Mouse (Mus musculus) CH12.LX (cell line): ENCODE results near the gene Hoxb2. TPM values are rescaled to one million over a fixed set of nuclear protein-coding genes. Genes with fewer than 3 reads are reported as not detected.

Source experiments
- DNase-seq: peaks from one replicate; pipeline ENCODE4 v3.0.0-alpha.2; 2013; ENCODE audit errors: extremely low read depth
- H3K27ac ChIP-seq: 2 replicates; pipeline ENCODE4 v1.5.1; 2012; ENCODE audit warnings: low read depth, mild to moderate bottlenecking, control low read depth, moderate library complexity; ENCODE audit not compliant: insufficient read depth
- H3K27me3 ChIP-seq: replicated peaks from 2 replicates; pipeline ENCODE3; 2012; ENCODE audit warnings: inconsistent platforms
- H3K36me3 ChIP-seq, 2 experiments: replicated peaks in 1 of 2; 2 replicates each; pipeline versions ENCODE3 to v1.6.1; 2012; ENCODE audit warnings: inconsistent platforms in 1 of 2, low read length in 1 of 2, mild to moderate bottlenecking in 1 of 2, mixed read lengths in 1 of 2, moderate library complexity in 1 of 2; ENCODE audit not compliant: control insufficient read depth in 1 of 2, insufficient read depth in 1 of 2
- H3K4me1 ChIP-seq, 2 experiments: 2 replicates each; pipeline ENCODE4 v1.6.1; 2012; ENCODE audit warnings: inconsistent platforms in 1 of 2, moderate library complexity in 1 of 2; ENCODE audit not compliant: insufficient read depth in 2 of 2, control insufficient read depth in 1 of 2
- H3K4me2 ChIP-seq: 2 replicates; pipeline ENCODE4 v1.6.1; 2012; ENCODE audit warnings: low read depth, mild to moderate bottlenecking, control low read depth; ENCODE audit not compliant: poor library complexity, insufficient read depth, severe bottlenecking
- H3K4me3 ChIP-seq, 3 experiments: fragments of 150-350 bp in 1 of 3; sonication (generic) in 1 of 3; replicated peaks in 1 of 3; 2 replicates each; pipeline versions ENCODE3 to v1.5.1; 2011 to 2012; ENCODE audit warnings: low read depth in 2 of 3, low read length in 2 of 3, mild to moderate bottlenecking in 2 of 3, moderate library complexity in 2 of 3, control low read depth in 1 of 3, improper control_type of control experiment in 1 of 3, inconsistent platforms in 1 of 3, mixed read lengths in 1 of 3; ENCODE audit not compliant: poor library complexity in 1 of 3
- H3K79me2 ChIP-seq: replicated peaks from 2 replicates; pipeline ENCODE4 v1.6.1; 2012; ENCODE audit warnings: mild to moderate bottlenecking, moderate library complexity; ENCODE audit not compliant: control insufficient read depth, poor library complexity, insufficient read depth, severe bottlenecking; ENCODE audit errors: extremely low read depth
- H3K9ac ChIP-seq: 2 replicates; pipeline ENCODE4 v1.6.1; 2012; ENCODE audit warnings: low read depth, mild to moderate bottlenecking, control low read depth, moderate library complexity; ENCODE audit not compliant: insufficient read depth
- H3K9me3 ChIP-seq: replicated peaks from 2 replicates; pipeline ENCODE3; 2012; ENCODE audit warnings: low read length, inconsistent platforms, mixed read lengths
- BHLHE40 ChIP-seq: IDR thresholded peaks from 2 replicates; pipeline ENCODE4 v1.6.1; 2011; ENCODE audit warnings: mild to moderate bottlenecking, low read depth, low read length, improper control_type of control experiment
- CTCF ChIP-seq, 2 experiments: IDR thresholded peaks in 1 of 2; conservative IDR thresholded peaks in 1 of 2; 2 replicates each; pipeline ENCODE4 v1.5.1; 2011 to 2012; ENCODE audit warnings: low read depth in 2 of 2, low read length in 2 of 2, improper control_type of control experiment in 1 of 2, inconsistent platforms in 1 of 2, mild to moderate bottlenecking in 1 of 2, moderate library complexity in 1 of 2
- E2F4 ChIP-seq: IDR thresholded peaks from 2 replicates; pipeline ENCODE4 v1.6.1; 2011; ENCODE audit warnings: low read depth, low read length, improper control_type of control experiment; ENCODE audit not compliant: insufficient replicate concordance
- EP300 ChIP-seq: IDR thresholded peaks from 2 replicates; pipeline ENCODE4 v1.6.1; 2011; ENCODE audit warnings: low read length, improper control_type of control experiment
- ETS1 ChIP-seq: conservative IDR thresholded peaks from 2 replicates; pipeline ENCODE4 v1.6.1; 2012; ENCODE audit warnings: low read depth, mild to moderate bottlenecking, inconsistent platforms, low read length, improper control_type of control experiment, moderate library complexity
- GABPA ChIP-seq: IDR thresholded peaks from 2 replicates; pipeline ENCODE4 v1.6.1; 2012; ENCODE audit warnings: low read depth, low read length, improper control_type of control experiment, inconsistent platforms; ENCODE audit not compliant: insufficient replicate concordance
- MAFK ChIP-seq: IDR thresholded peaks from 2 replicates; pipeline ENCODE4 v1.6.1; 2011; ENCODE audit warnings: low read length, improper control_type of control experiment; ENCODE audit not compliant: insufficient replicate concordance
- MAZ ChIP-seq: IDR thresholded peaks from 2 replicates; pipeline ENCODE4 v1.6.1; 2012; ENCODE audit warnings: low read depth, mild to moderate bottlenecking, inconsistent platforms, low read length, improper control_type of control experiment, moderate library complexity
- NRF1 ChIP-seq: IDR thresholded peaks from 2 replicates; pipeline ENCODE4 v1.6.1; 2014; ENCODE audit warnings: low read depth, mild to moderate bottlenecking, inconsistent platforms, low read length, improper control_type of control experiment, moderate library complexity
- POLR2A ChIP-seq: IDR thresholded peaks from 2 replicates; pipeline ENCODE4 v1.6.1; 2011; ENCODE audit warnings: low read depth, mild to moderate bottlenecking, improper control_type of control experiment, low read length
- RAD21 ChIP-seq: IDR thresholded peaks from 2 replicates; pipeline ENCODE4 v1.6.1; 2011; ENCODE audit warnings: low read depth, mild to moderate bottlenecking, low read length, improper control_type of control experiment, moderate library complexity
- RCOR1 ChIP-seq: conservative IDR thresholded peaks from 2 replicates; pipeline ENCODE4 v1.6.1; 2012; ENCODE audit warnings: low read depth, mild to moderate bottlenecking, inconsistent platforms, low read length, improper control_type of control experiment
- TCF12 ChIP-seq: IDR thresholded peaks from 2 replicates; pipeline ENCODE4 v1.6.1; 2014; ENCODE audit warnings: low read depth, mild to moderate bottlenecking, inconsistent platforms, low read length, improper control_type of control experiment
- USF1 ChIP-seq: IDR thresholded peaks from 2 replicates; pipeline ENCODE4 v1.6.1; 2014; ENCODE audit warnings: low read depth, mild to moderate bottlenecking, inconsistent platforms, low read length, improper control_type of control experiment
- USF2 ChIP-seq: conservative IDR thresholded peaks from 2 replicates; pipeline ENCODE4 v1.6.1; 2011; ENCODE audit warnings: low read depth, low read length, improper control_type of control experiment
- ZKSCAN1 ChIP-seq: IDR thresholded peaks from 2 replicates; pipeline ENCODE4 v1.6.1; 2012; ENCODE audit warnings: low read depth, inconsistent platforms, low read length, improper control_type of control experiment, borderline replicate concordance
- ZNF384 ChIP-seq: IDR thresholded peaks from 2 replicates; pipeline ENCODE4 v1.6.1; 2012; ENCODE audit warnings: low read depth, low read length, improper control_type of control experiment, inconsistent platforms
- dilution Hi-C: fragments of 300-500 bp; cut with MboI; formaldehyde crosslinking; loops from 2 replicates; pipeline ENCODE4 v1.14.3; 2020; ENCODE audit warnings: low sequenced_read_pairs; ENCODE audit not compliant: extremely low pct_unique_long_range_greater_than_20kb, extremely low pct_ligation_motif_present
- in situ Hi-C: fragments of 300-500 bp; cut with MboI; formaldehyde crosslinking; loops from 3 replicates; pipeline ENCODE4 v1.14.3; 2019; ENCODE audit warnings: low sequenced_read_pairs, low pct_ligation_motif_present, low pct_unique_long_range_greater_than_20kb, mixed read lengths
- polyA plus RNA-seq: library from polyadenylated mRNA; unstranded; fragments of >175 nt; gene quantifications from 2 replicates; pipeline ENCODE4 v1.2.1, GENCODE M21; 2012; ENCODE audit warnings: low read depth; ENCODE audit not compliant: insufficient read length
- total RNA-seq, 2 experiments: library from RNA; depleted of rRNA; stranded (reverse); fragments of 300-350 nt in 1 of 2; fragments of >200 nt in 1 of 2; gene quantifications; 2 replicates each; pipeline ENCODE4 v1.2.3; 2012 to 2014

Hoxb2 gene
- total and polyA plus RNA-seq, 3 experiments = not detected

DNA sequence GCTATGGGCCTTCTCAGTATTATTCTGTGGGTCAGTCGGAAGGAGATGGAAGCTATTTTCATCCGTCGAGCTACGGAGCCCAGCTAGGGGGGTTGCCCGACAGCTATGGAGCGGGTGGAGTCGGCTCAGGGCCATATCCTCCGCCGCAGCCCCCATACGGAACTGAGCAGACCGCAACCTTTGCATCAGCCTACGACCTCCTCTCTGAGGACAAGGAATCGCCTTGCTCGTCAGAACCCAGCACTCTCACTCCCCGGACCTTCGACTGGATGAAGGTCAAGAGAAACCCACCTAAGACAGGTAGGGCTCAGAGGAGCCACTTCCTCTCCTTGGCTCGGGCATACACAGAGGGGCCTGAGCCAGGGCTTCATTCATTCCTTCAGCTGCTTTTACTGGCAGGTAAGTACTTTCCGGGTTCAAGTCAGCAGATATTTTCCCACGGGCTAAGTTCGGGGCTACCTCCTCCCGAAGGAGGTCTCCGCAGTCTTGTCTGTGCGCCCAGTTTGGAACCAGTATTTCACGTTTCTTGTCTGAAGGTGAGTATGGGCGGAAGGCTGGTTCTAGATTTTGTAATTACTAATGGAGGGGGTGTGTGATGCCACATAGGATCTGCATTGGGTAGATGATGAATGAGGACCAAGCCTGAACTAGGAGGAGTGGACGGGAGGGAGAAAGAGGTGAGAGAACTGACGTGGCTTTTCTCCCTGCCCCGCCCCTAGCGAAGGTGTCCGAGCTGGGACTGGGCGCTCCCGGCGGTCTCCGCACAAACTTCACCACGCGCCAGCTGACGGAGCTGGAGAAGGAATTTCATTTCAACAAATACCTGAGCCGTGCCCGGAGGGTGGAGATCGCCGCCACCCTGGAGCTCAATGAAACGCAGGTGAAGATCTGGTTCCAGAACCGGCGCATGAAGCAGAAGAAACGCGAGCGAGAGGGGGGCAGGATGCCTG is 16.0 kb downstream of the Hoxb2 start:
- no peak overlapping the region for H3K9ac ChIP-seq
- no peaks in the 10 kb centered on the region; a peak in 1 of 4 replicates for H3K4me1 ChIP-seq
- H3K4me2 ChIP-seq = no peak overlapping the region
- no peaks in the 10 kb centered on the region for H3K9me3 ChIP-seq
- TF ChIP-seq CTCF (conservative IDR thresholded peaks at IDR 0.05 in 1 of 2, IDR thresholded peaks at IDR 0.05 in 1 of 2; ENCODE audit: low read depth in 2 of 2, low read length in 2 of 2) = no peak
- TF ChIP-seq USF1 = no peak
- no peak for TF ChIP-seq RCOR1
- no peak for TF ChIP-seq USF2
- no peak for TF ChIP-seq ZKSCAN1
- no peak for TF ChIP-seq BHLHE40
- no peak for TF ChIP-seq ZNF384
- TF ChIP-seq MAZ = no peak
- TF ChIP-seq POLR2A = no peak
- TF ChIP-seq ETS1 = no peak
- no peak for TF ChIP-seq NRF1
- TF ChIP-seq, all 38 proteins: peak for 0
- Histone ChIP-seq H3K79me2 (no peaks in the 10 kb centered on the region), H3K27me3 (peaks cover 95% of the 10 kb centered on the region), H3K27ac (no peak overlapping the region), H3K4me3 (no peak overlapping the region), H3K36me3 (no peaks in the 10 kb centered on the region)
- in situ Hi-C loops (no loop called here), dilution Hi-C loops (no loop called here)
- no peak for DNase-seq

DNA sequence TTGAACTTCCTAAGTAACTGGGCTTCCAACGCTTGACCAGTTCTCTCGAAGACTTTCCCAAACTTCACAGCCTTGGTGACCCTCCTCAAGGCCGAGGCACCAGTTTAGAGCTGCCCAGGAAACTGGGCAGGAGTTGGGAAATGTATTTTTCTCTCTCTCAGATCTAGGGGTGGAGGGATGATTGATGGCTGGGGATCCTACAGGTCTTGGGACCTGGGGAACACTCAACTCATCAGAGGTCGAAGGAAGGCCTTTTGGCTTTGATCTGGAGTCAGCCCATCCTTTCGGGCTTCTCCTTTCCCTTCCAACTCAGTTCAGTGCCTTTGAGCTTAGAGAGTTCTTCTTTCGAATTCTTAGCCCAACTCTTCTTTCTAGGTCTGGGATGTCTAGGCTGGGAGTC is 16.8 kb downstream of the Hoxb2 start:
- no peaks in the 10 kb centered on the region for H3K9me3 ChIP-seq
- no peak for DNase-seq
- no peak overlapping the region for H3K9ac ChIP-seq
- H3K4me1 ChIP-seq = no peaks in the 10 kb centered on the region; a peak in 1 of 4 replicates
- no peaks in the 10 kb centered on the region for H3K79me2 ChIP-seq
- dilution Hi-C loops = no loop called here
- H3K36me3 ChIP-seq = no peaks in the 10 kb centered on the region
- no peak overlapping the region for H3K27ac ChIP-seq
- no peak overlapping the region for H3K4me3 ChIP-seq
- peaks cover 94% of the 10 kb centered on the region for H3K27me3 ChIP-seq
- in situ Hi-C loops = no loop called here
- H3K4me2 ChIP-seq = no peak overlapping the region
- TF ChIP-seq GABPA = no peak
- no peak for TF ChIP-seq EP300

DNA sequence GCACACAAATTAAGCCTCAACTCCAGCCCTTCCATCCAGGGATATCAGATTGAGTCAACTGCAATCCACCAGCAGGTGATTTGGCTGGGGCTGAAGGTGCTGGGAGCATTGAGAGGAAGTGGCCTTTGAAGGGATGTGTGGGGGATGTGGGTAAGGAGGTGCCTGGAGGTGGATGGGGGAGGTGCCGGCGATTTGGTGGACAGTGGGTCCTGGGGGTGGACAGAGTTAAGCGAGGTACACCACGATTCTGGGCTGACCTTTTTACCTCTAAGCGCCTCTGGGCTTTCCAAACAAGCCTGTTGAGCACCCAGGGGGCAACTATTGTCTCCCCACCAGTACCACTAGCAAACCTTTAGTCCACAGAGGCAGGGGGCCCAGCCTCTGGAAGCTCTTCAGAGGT is 18.4 kb downstream of the Hoxb2 start:
- TF ChIP-seq ZKSCAN1 (no peak), RCOR1 (no peak), RAD21 (no peak), EP300 (no peak), MAFK (no peak), ZNF384 (no peak), E2F4 (no peak), TCF12 (no peak)
- dilution Hi-C loops (no loop called here), in situ Hi-C loops (no loop called here)
- Histone ChIP-seq H3K27ac (no peak overlapping the region), H3K4me3 (no peak overlapping the region), H3K9ac (no peak overlapping the region), H3K79me2 (no peaks in the 10 kb centered on the region), H3K4me1 (no peaks in the 10 kb centered on the region), H3K9me3 (no peaks in the 10 kb centered on the region), H3K27me3 (peaks cover 93% of the 10 kb centered on the region), H3K36me3 (no peaks in the 10 kb centered on the region), H3K4me2 (no peak overlapping the region)
- DNase-seq = no peak
